Mouse (Mus musculus): ENCODE measurements around the gene Glipr1.

- TF ChIP-seq POLR2A (IDR thresholded peaks at IDR 0.05; ENCODE audit: low read depth, low read length) = no peak
- no peak for TF ChIP-seq MAX (IDR thresholded peaks at IDR 0.05; ENCODE audit: low read length)
- TF ChIP-seq CTCF (conservative IDR thresholded peaks at IDR 0.05 in 1 of 2, IDR thresholded peaks at IDR 0.05 in 1 of 2; ENCODE audit: low read depth in 2 of 2, low read length in 2 of 2) = no peak
- no peak for TF ChIP-seq ETS1 (conservative IDR thresholded peaks at IDR 0.05; ENCODE audit: low read depth, low read length)
- no peak for TF ChIP-seq ZC3H11A (IDR thresholded peaks at IDR 0.05; ENCODE audit: low read depth, low read length)
- no peak for TF ChIP-seq ZNF384 (IDR thresholded peaks at IDR 0.05; ENCODE audit: low read depth, low read length)
- TF ChIP-seq POLR2AphosphoS2 (IDR thresholded peaks at IDR 0.05; ENCODE audit: low read depth, low read length) = no peak
- TF ChIP-seq EP300 (IDR thresholded peaks at IDR 0.05; ENCODE audit: low read length) = no peak
- TF ChIP-seq USF2 (conservative IDR thresholded peaks at IDR 0.05; ENCODE audit: low read depth, low read length) = no peak
- TF ChIP-seq IRF4 (IDR thresholded peaks at IDR 0.05; ENCODE audit: low read depth, low read length) = no peak
- no peak for TF ChIP-seq TCF12 (IDR thresholded peaks at IDR 0.05; ENCODE audit: low read depth, low read length)
- TF ChIP-seq RAD21 (IDR thresholded peaks at IDR 0.05; ENCODE audit: low read depth, low read length) = no peak
- no peak for TF ChIP-seq HCFC1 (IDR thresholded peaks at IDR 0.05; ENCODE audit: low read depth, low read length)
Observed at GRCm38 (mm10) chr10:111986453-111986852, 16.0 kb downstream of the Glipr1 start.

All from CH12.LX (cell line).